9 mouse cellular contexts compared by ENCODE assay signal in genomic region chr12:98342158-98342557, GRCm38 (mm10).
DNase-seq lines count a peak whose midpoint lies in the region; ATAC-seq and TF ChIP-seq lines count a peak whose summit lies in the region.
"Had no signal": no experiment of that assay in that cellular context is flagged by ENCODE, and none has a peak within 500 bp of the region (broad histone marks: within the 10 kb centered on the region; RNA-seq: fewer than 3 reads in every experiment).

No protein-coding gene starts in this region.

- H3K4me1 ChIP-seq in kidney, adult 2 months (ENCODE audit: control insufficient read depth, insufficient read depth, low read length), result no peaks in the 10 kb centered on the region
- H3K4me1 ChIP-seq in kidney, embryonic 15.5 days, result no peaks in the 10 kb centered on the region
- H3K4me1 ChIP-seq in G1E (ENCODE audit: insufficient read depth, low read depth, low read length), result no peaks in the 10 kb centered on the region
- no peaks in the 10 kb centered on the region for H3K4me1 ChIP-seq in midbrain, embryonic 14.5 days (ENCODE audit: control insufficient read depth, insufficient read depth, low read length)
- H3K4me1 ChIP-seq: lung, embryonic 15.5 days had no signal

- no peak overlapping the region for H3K9ac ChIP-seq in kidney, embryonic 15.5 days
- no peak overlapping the region for H3K9ac ChIP-seq in midbrain, embryonic 14.5 days (replicated peaks; ENCODE audit: low read length)
- H3K9ac ChIP-seq: lung, embryonic 15.5 days had no signal

- no peaks in the 10 kb centered on the region for H3K27me3 ChIP-seq in kidney, adult 2 months (replicated peaks; ENCODE audit: control insufficient read depth, insufficient read depth, low read length)
- H3K27me3 ChIP-seq in kidney, embryonic 15.5 days, result no peaks in the 10 kb centered on the region
- no peaks in the 10 kb centered on the region for H3K27me3 ChIP-seq in G1E (ENCODE audit: insufficient read depth, low read length)
- no peaks in the 10 kb centered on the region for H3K27me3 ChIP-seq in midbrain, embryonic 14.5 days (ENCODE audit: control insufficient read depth, insufficient read depth, low read length)
- H3K27me3 ChIP-seq: lung, embryonic 15.5 days had no signal

- DNase-seq in kidney, adult 2 months, result peak; percentile 16
- peak; percentile 9 for DNase-seq in G1E (ENCODE audit: low spot score)
- peak; percentile 36 for DNase-seq in embryo, embryonic 11 days
- DNase-seq in naive thymus-derived CD4-positive, alpha-beta T cell, adult 2 months (ENCODE audit: low read depth), result peak; percentile 61
- no peak for DNase-seq in midbrain, embryonic 14.5 days
- DNase-seq in left cerebral cortex, adult 11 months (ENCODE audit: low spot score), result no peak
- DNase-seq in cerebellum, postnatal 4 days (ENCODE audit: low spot score in 2 of 2), result no peak

- H3K27ac ChIP-seq in kidney, adult 2 months (ENCODE audit: insufficient read depth, low read depth, low read length), result no peak overlapping the region
- no peak overlapping the region for H3K27ac ChIP-seq in kidney, embryonic 15.5 days
- H3K27ac ChIP-seq in midbrain, embryonic 14.5 days (replicated peaks; ENCODE audit: low read depth, low read length), result no peak overlapping the region
- H3K27ac ChIP-seq: lung, embryonic 15.5 days had no signal

- no peaks in the 10 kb centered on the region for H3K9me3 ChIP-seq in kidney, embryonic 15.5 days (replicated peaks)
- H3K9me3 ChIP-seq in G1E (replicated peaks), result no peaks in the 10 kb centered on the region
- H3K9me3 ChIP-seq in midbrain, embryonic 14.5 days (ENCODE audit: control insufficient read depth, low read length), result no peaks in the 10 kb centered on the region
- H3K9me3 ChIP-seq: lung, embryonic 15.5 days had no signal

- H3K4me2 ChIP-seq in kidney, embryonic 15.5 days, result no peak overlapping the region
- no peak overlapping the region for H3K4me2 ChIP-seq in midbrain, embryonic 14.5 days (ENCODE audit: low read length)
- H3K4me2 ChIP-seq: lung, embryonic 15.5 days had no signal

- no peak for ATAC-seq in kidney, embryonic 15.5 days (replicated peaks; ENCODE audit: low FRiP score)
- ATAC-seq in G1E (ENCODE audit: extremely low read depth, insufficient number of reproducible peaks, low FRiP score, poor library complexity, severe bottlenecking), result peak; percentile 82
- ATAC-seq in midbrain, embryonic 14.5 days (ENCODE audit: low FRiP score, low TSS enrichment), result no peak

- H3K36me3 ChIP-seq in kidney, adult 2 months (ENCODE audit: control insufficient read depth, insufficient read depth, low read length), result no peaks in the 10 kb centered on the region
- no peaks in the 10 kb centered on the region for H3K36me3 ChIP-seq in kidney, embryonic 15.5 days
- H3K36me3 ChIP-seq in G1E (replicated peaks), result no peaks in the 10 kb centered on the region
- H3K36me3 ChIP-seq in midbrain, embryonic 14.5 days (ENCODE audit: control insufficient read depth, insufficient read depth, low read length), result no peaks in the 10 kb centered on the region
- H3K36me3 ChIP-seq: lung, embryonic 15.5 days had no signal

- no peak overlapping the region for H3K4me3 ChIP-seq in kidney, adult 2 months (ENCODE audit: insufficient read depth, low read depth, low read length)
- H3K4me3 ChIP-seq in kidney, embryonic 15.5 days (replicated peaks), result no peak overlapping the region
- no peak overlapping the region for H3K4me3 ChIP-seq in G1E (ENCODE audit: low read depth, low read length)
- H3K4me3 ChIP-seq in midbrain, embryonic 14.5 days (replicated peaks; ENCODE audit: low read depth, low read length), result no peak overlapping the region
- H3K4me3 ChIP-seq: lung, embryonic 15.5 days had no signal

- peak; percentile 62 for TF ChIP-seq CTCF in kidney, adult 2 months (conservative IDR thresholded peaks at IDR 0.05; ENCODE audit: insufficient read depth, insufficient read length, low read depth, low read length)
- TF ChIP-seq CTCF in G1E (IDR thresholded peaks at IDR 0.05; ENCODE audit: low read depth, low read length), result peak; percentile 90

- no peak for TF ChIP-seq POLR2A in kidney, adult 2 months (IDR thresholded peaks at IDR 0.05; ENCODE audit: low read depth, low read length)

- 89% methylated on average over 2 of the region's 2 CpGs for WGBS in kidney, adult 2 months
- 91% methylated on average over 2 of the region's 2 CpGs for WGBS in kidney, embryonic 15.5 days
- WGBS in midbrain, embryonic 14.5 days, result 96% methylated on average over 2 of the region's 2 CpGs

Comparison
In these comparisons a context has a peak if more than half of its experiments do, and no peak if none do; other contexts are left out.
1. DNase-seq: peak in kidney, adult 2 months (single experiment), G1E (single experiment), embryo, embryonic 11 days (single experiment) and naive thymus-derived CD4-positive, alpha-beta T cell, adult 2 months (single experiment); none in midbrain, embryonic 14.5 days (single experiment), left cerebral cortex, adult 11 months (single experiment) and cerebellum, postnatal 4 days (0 of 2).